Mouse (Mus musculus) left cerebral cortex, postnatal 25 days (tissue): ENCODE measurements around the gene Nrxn3. TPM values are rescaled to one million over a fixed set of nuclear protein-coding genes. Genes with fewer than 3 reads are reported as not detected.

Source experiments
- DNase-seq, 2 experiments: peaks; one replicate each; pipeline ENCODE4 v3.0.0; 2022; ENCODE audit warnings: low spot score in 2 of 2, mixed read lengths in 1 of 2
- intact Hi-C: fragments of 180-260 bp; cut with DNase I; formaldehyde crosslinking; loops from one replicate; pipeline ENCODE4 v1.15.1; 2025
- total RNA-seq, 2 experiments: library from RNA; stranded (reverse); gene quantifications; 2 replicates each; pipeline ENCODE4 v1.2.3; 2021

Nrxn3 gene
- total RNA-seq, 2 experiments from 2014 or later = 209 to 271 TPM

DNA sequence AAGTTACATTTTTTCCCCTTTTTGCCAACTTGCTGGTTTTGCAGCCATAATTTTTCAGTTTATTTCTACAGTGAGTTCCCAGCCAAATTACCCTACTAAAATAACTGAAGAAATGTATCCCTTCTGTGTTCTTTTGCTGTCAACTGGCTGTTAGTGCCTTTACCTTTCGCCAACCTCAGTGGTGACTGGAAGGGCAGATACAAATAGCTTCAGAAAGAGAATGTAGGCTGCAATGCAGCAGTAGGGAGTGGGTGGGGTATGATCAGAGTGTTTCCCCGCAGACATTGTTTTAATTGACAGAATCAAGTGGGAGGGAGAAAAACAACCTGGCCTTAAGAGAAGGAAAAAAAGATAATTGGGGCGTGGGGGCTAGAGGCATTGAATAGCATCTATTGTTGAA, 1337.1 kb downstream of the Nrxn3 start:
- DNase-seq = peak in 1 of 2 experiments; percentile 61
- intact Hi-C loops = loop anchor here (2.0 kb wide), 1 partner anchor 83 kb away; no protein-coding TSS in a partner anchor

DNA sequence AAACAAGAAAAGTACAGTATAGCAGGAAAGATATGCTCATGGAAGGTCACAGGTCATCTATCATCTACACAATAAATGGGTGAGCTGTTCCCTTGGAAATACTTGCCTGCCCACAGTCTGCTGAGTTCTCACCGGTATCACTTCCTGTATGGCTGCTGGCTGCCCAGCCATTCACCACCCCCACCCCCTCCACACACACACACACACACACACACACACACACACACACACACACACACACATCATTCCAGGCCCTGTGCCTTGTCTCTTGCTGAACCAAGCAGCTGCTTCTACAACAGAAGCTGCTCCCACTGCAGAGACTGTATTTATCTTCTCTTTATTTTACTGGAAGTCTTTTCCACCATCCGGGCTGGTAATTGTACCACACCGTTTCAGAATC, 1338.6 kb downstream of the Nrxn3 start:
- DNase-seq = no peak

DNA sequence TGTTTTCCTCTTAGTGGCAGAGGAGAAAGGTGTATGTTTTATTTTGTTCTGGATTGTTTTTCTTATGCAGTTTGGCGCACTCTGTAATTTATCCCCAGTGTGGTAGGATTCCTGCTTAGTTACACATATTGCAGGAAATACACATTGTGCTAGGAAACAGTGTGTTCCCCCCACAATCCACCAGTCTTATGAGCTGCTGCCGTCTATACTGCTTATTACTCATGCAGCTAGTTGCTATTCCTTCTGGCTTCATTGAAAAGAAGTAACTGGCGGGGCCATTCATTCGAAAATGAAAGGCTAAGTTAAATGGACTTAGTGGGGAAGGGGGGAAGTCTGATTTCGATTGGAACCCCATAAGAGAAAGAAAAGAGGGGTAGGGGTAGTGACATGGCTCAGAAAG, 1339.5 kb downstream of the Nrxn3 start:
- DNase-seq = no peak
- intact Hi-C loops = no loop called here

More for the DNA sequence above, 1338.6 kb downstream of the Nrxn3 start:
- intact Hi-C loops = no loop called here

- no peak for DNase-seq
- intact Hi-C loops = no loop called here
Measured at GRCm38 (mm10) chr12:90063443-90063842, 1340.8 kb downstream of the Nrxn3 start.

GRCm38 (mm10) chr12:90085862-90086261, 1363.2 kb downstream of the Nrxn3 start:
- intact Hi-C loops = no loop called here
- peak in 1 of 2 experiments; percentile 56 for DNase-seq

DNA sequence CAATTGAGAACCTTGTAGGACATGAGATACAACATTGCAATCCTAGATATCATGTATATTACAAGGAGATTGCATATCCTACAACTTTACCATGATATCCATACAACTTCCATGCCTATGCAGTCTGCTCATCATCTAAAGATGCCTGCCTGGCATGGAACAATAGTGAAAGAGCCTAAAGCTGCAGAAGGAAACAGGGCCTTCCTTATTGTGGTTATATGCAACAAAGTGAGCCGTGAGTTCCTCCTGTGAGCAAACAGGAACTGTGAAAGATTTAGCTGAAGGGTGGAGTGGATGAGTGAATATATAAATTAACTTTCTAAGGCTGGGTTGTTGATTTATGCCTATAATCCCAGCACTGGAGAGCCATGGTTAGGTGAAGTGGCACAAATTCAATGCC, 1373.1 kb downstream of the Nrxn3 start:
- DNase-seq = no peak
- intact Hi-C loops = no loop called here

DNA sequence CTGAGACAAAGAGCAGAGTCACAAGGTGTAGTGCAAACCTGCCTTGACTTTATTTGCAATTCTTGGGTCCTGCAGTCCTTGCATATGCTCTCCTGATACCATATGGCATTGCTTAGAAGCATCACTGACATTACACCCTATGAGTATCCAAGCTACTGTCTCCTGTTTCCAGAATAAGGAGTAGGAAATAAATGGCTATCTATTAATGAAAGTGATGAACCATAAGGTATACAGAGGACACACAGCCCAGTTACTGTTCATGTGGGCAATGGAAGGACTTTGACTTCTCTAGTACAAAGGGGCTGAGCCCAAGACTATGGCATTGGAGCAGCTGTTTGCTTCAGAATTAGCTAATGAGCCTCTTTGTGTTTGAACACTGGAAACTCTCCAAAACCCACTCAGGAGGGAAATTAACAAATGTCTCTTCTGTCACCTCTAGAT, 1390.7 kb downstream of the Nrxn3 start:
- no peak for DNase-seq
- intact Hi-C loops = no loop called here

GRCm38 (mm10) chr12:90131927-90132869, 1409.5 kb downstream of the Nrxn3 start:
- DNase-seq = no peak
- intact Hi-C loops = loop anchor here (10.0 kb wide), 1 partner anchor 317 kb away; no protein-coding TSS in a partner anchor

- peak; percentile 73 to 94 for DNase-seq
- intact Hi-C loops = loop anchor here (2.0 kb wide), 2 partner anchors 83 to 431 kb away; no protein-coding TSS in a partner anchor
Measured at GRCm38 (mm10) chr12:90142011-90142410, 1419.3 kb downstream of the Nrxn3 start.

DNA sequence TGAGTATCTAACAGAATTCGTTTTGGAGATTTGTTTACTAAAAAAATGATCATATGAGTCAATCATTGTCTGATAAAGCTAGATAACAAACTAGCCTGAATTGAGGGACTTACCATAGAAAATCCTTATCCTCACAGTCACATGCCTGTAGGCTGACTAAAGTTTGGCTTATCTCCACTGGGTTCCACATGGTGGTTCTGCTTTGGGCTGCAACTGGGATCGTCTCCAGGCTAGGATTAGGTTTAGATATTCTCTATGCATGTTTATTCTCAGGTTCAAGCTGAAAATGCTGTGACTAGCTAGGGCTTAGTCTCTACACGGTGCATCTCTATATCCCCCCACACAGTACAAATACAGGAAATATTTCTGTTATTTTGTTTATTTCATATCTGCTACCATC, 1421.6 kb downstream of the Nrxn3 start:
- intact Hi-C loops = no loop called here

GRCm38 (mm10) chr12:90158131-90158772, 1435.6 kb downstream of the Nrxn3 start:
- intact Hi-C loops = no loop called here
- no peak for DNase-seq

More for the DNA sequence above, 1421.6 kb downstream of the Nrxn3 start:
- DNase-seq = peak in 1 of 2 experiments; percentile 87

DNA sequence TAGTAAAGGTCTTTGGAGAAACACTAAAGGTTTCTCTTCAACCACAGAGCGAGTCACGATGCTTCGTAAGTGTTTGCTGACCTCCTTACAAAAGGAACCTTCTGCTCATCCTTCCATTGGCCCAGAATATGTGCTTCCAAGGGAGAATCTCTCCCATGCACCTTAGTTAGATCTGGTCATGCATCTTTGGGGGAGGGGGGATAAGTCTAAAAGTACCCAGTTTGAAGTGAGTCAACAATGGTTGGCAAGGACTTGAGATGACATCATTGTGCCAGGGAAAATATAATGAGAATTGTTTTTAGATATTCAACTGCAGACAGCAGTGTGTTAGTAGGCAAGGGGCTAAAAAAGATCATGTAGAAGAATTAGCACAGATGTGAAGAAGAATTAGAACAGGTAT, 1437.2 kb downstream of the Nrxn3 start:
- intact Hi-C loops = no loop called here
- peak in 1 of 2 experiments; percentile 55 for DNase-seq

DNA sequence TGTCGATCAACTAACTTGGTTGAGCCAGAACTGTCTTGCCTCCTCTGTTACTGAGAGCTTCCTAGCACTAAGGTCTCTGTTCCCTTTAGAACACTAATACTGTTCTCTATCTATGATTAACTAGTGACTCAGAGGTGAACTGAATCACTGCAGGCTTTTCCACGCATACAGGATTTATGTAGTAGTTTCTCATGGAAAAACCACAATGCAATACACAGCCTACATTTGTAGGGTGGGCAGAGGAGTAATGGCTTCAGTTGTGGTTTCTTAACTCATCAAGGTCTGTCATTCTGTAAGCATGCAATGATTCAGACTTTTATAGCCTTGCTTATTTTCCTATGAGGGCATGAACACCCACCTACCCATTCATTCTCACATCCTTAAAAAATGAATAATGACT, 1443.4 kb downstream of the Nrxn3 start:
- no peak for DNase-seq
- intact Hi-C loops = no loop called here

DNA sequence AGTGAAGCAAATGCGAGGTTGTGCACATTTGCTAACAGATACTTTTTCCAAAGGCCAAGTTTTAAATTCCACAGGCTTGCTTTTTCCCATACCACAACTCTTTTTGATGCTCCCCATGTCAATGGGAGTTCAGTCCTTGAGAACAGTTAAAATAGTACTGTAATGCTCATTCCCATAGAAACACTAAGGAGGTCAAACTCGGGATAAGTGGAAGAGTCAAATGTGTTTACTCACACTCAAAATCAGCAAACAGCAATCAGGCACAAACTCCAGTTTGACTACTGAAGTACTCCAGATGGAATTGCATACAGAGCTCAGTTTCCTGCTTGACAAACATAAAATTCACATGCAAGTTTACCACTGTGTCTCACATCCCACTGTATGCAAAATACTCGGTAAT, 1458.9 kb downstream of the Nrxn3 start:
- DNase-seq = no peak
- intact Hi-C loops = no loop called here

GRCm38 (mm10) chr12:90183021-90183420, 1460.3 kb downstream of the Nrxn3 start:
- DNase-seq = no peak
- intact Hi-C loops = no loop called here

DNA sequence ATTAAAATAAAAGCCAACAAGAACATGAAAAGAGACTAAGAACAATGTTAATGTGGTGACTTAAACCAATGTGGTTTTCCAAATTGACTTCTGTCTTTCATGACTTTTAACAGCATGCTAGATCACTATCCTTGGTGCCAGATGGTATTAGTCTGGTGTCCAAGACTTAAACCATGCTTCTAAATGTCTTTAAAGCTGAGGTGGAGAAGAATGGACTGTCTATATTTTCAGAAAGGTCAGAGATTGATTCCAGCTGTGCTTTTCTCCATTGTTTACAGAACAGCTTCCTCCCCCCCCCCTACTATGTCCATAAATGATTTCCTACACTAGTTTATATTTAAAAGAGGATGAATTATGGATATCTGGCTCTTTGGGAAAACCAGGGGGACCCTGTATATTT, 1473.5 kb downstream of the Nrxn3 start:
- DNase-seq = no peak
- intact Hi-C loops = no loop called here

DNA sequence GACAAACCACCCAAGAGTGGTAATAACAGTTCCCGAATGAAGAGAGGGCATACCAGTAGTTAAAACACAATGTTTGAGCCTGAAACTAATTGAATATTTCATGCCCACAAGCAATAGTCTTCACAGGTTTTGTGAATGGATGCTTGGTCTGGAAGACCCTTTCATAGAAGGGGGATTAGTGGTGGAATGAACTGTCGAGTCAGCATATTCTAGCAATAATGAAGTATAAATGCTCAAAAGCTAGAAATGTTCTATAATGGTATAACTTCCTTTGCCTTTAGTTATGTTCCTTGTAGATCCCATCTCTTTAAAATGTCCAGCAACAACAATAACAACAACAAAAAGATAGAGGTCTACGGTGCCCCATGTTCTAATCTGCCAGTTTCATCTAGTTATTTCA, 1475.3 kb downstream of the Nrxn3 start:
- intact Hi-C loops = no loop called here
- no peak for DNase-seq

GRCm38 (mm10) chr12:90202501-90202900, 1479.8 kb downstream of the Nrxn3 start:
- intact Hi-C loops = no loop called here
- no peak for DNase-seq

DNA sequence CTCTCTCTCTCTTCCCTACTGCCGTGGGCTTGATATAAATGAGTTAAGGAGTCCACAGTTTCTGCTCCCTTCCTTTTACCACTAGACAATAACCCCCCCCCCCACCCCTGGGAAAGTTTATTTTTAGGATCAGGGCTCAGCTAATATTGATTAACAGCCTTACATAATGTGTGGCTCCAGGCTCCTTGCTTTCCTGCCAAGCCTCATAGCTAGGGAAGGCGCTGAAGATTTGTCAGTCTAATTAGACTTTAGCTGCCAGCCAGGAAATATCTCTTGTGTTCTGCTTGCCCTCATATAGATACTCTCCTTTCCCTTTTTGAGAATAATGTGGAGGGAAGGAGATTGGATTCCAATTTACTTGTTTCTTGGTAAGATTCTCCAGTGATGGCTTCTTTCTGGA, 1488.7 kb downstream of the Nrxn3 start:
- DNase-seq = peak in 1 of 2 experiments; percentile 11
- intact Hi-C loops = no loop called here

DNA sequence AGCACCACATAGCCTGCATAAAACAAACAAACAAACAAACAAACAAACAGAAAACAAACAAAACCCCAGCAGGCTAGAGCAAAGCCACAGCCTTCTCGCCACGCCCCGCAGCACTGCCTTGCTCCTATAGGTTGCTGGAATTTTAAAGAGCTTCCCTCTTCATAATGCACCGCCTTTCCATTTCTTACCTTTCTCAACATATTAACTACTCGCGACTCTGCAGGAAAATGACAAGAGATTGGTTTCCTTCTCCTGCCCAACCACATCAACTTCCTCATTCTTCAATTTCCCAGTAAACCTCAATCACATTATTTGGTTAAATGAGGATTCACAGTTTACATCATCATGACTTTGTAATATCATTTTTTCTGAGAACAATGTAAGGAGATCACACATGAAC, 1494.4 kb downstream of the Nrxn3 start:
- intact Hi-C loops = no loop called here
- DNase-seq = no peak

DNA sequence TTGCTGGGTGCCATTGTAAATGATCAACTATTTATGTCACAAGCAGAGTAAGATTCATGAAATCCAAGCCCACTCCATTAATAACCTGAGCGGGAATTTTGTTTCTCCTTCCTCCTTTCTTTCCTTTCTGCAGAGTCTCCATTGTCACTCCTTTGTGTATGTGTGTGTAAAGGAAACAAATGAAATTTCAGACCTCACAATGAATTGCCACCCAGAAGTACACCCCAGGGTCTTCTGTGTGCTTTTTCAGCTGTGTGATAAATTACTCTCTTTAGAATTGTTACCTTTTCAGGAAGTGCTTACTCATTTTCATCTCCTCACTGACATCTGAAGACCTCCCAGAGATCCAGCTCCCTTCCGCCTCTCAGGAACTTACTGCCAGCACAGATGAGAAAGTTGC, 1506.4 kb downstream of the Nrxn3 start:
- DNase-seq = no peak
- intact Hi-C loops = no loop called here
